Mouse (Mus musculus) frontal cortex, postnatal 25 days (tissue): ENCODE data around the gene Maats1.

ENCODE experiments used
- DNase-seq, 2 experiments: peaks; one replicate each; pipeline ENCODE4 v3.0.0; 2022; ENCODE audit warnings: low spot score in 2 of 2

Maats1 gene

GRCm38 (mm10) chr16:38341396-38342324 lies at the start of gene Maats1:
Maats1 (minus strand) TSS chr16:38342143.
- DNase-seq: peak; percentile 20 to 59

GRCm38 (mm10) chr16:38390322-38390721 lies 48.4 kb upstream of the Maats1 start:
- DNase-seq: no peak

GRCm38 (mm10) chr16:38389284-38389893 lies 47.4 kb upstream of the Maats1 start:
- DNase-seq: no peak

GRCm38 (mm10) chr16:38388757-38389156 lies 46.8 kb upstream of the Maats1 start:
- DNase-seq: no peak

GRCm38 (mm10) chr16:38387389-38387788 lies 45.4 kb upstream of the Maats1 start:
- no peak for DNase-seq

- DNase-seq: no peak
These were observed 43.8 kb upstream of the Maats1 start for GRCm38 (mm10) chr16:38385700-38386099.

- no peak for DNase-seq
These were observed 43.3 kb upstream of the Maats1 start for GRCm38 (mm10) chr16:38385184-38385634.

- no peak for DNase-seq
These were observed 41.7 kb upstream of the Maats1 start for GRCm38 (mm10) chr16:38383683-38384082.

- DNase-seq: no peak
These were observed 38.0 kb upstream of the Maats1 start for GRCm38 (mm10) chr16:38379926-38380325.

GRCm38 (mm10) chr16:38379493-38379892 lies 37.5 kb upstream of the Maats1 start:
- no peak for DNase-seq

GRCm38 (mm10) chr16:38379088-38379487 lies 37.1 kb upstream of the Maats1 start:
- no peak for DNase-seq

GRCm38 (mm10) chr16:38378591-38378990 lies 36.6 kb upstream of the Maats1 start:
- no peak for DNase-seq

GRCm38 (mm10) chr16:38377546-38377945 lies 35.6 kb upstream of the Maats1 start:
- DNase-seq: no peak

GRCm38 (mm10) chr16:38376841-38377249 lies 34.9 kb upstream of the Maats1 start:
- DNase-seq: no peak

GRCm38 (mm10) chr16:38376163-38376840 lies 34.4 kb upstream of the Maats1 start:
- peak in 1 of 2 experiments; percentile 39 for DNase-seq

GRCm38 (mm10) chr16:38375182-38375581 lies 33.2 kb upstream of the Maats1 start:
- no peak for DNase-seq

GRCm38 (mm10) chr16:38374379-38375140 lies 32.6 kb upstream of the Maats1 start:
- no peak for DNase-seq

- no peak for DNase-seq
These were observed 32.0 kb upstream of the Maats1 start for GRCm38 (mm10) chr16:38373941-38374340.

GRCm38 (mm10) chr16:38373439-38373838 lies 31.5 kb upstream of the Maats1 start:
- no peak for DNase-seq

GRCm38 (mm10) chr16:38372876-38373275 lies 30.9 kb upstream of the Maats1 start:
- no peak for DNase-seq

- no peak for DNase-seq
These were observed 29.9 kb upstream of the Maats1 start for GRCm38 (mm10) chr16:38371705-38372296.
